Mouse (Mus musculus): ENCODE measurements around the gene Gm28035. TPM values are rescaled to one million over a fixed set of nuclear protein-coding genes. Genes with fewer than 3 reads are reported as not detected.

The Gm28035 gene
- polyA plus RNA-seq, 1 experiment from 2014 or later: 0.13 TPM

GRCm38 (mm10) chr2:30323111-30323510 lies 82.7 kb downstream of the Gm28035 start:
- Histone ChIP-seq H3K4me1 (ENCODE audit: control insufficient read depth, insufficient read depth, low read length) (no peaks in the 10 kb centered on the region), H3K9ac (replicated peaks; ENCODE audit: low read depth, low read length) (no peak overlapping the region), H3K4me2 (replicated peaks; ENCODE audit: low read depth, low read length) (no peak overlapping the region), H3K36me3 (ENCODE audit: control insufficient read depth, insufficient read depth, low read length) (peaks cover 80% of the 10 kb centered on the region), H3K27ac (ENCODE audit: low read length) (no peak overlapping the region), H3K9me3 (ENCODE audit: control insufficient read depth, low read depth, low read length) (no peaks in the 10 kb centered on the region), H3K4me3 (ENCODE audit: low read depth, low read length) (no peak overlapping the region), H3K27me3 (ENCODE audit: control insufficient read depth, insufficient read depth, low read length) (no peaks in the 10 kb centered on the region)
- 91% methylated on average over 7 of the region's 7 CpGs for WGBS
- ATAC-seq (ENCODE audit: insufficient number of reproducible peaks, insufficient read depth, low FRiP score, low read depth): no peak

- no peaks in the 10 kb centered on the region for H3K9me3 ChIP-seq (ENCODE audit: control insufficient read depth, low read depth, low read length)
- ATAC-seq (ENCODE audit: insufficient number of reproducible peaks, insufficient read depth, low FRiP score, low read depth): no peak
- WGBS: 93% methylated on average over 5 of the region's 5 CpGs
- H3K36me3 ChIP-seq (ENCODE audit: control insufficient read depth, insufficient read depth, low read length): peaks cover 79% of the 10 kb centered on the region
- H3K27me3 ChIP-seq (ENCODE audit: control insufficient read depth, insufficient read depth, low read length): no peaks in the 10 kb centered on the region
- H3K4me1 ChIP-seq (ENCODE audit: control insufficient read depth, insufficient read depth, low read length): no peaks in the 10 kb centered on the region
- H3K4me2 ChIP-seq (replicated peaks; ENCODE audit: low read depth, low read length): no peak overlapping the region
- H3K9ac ChIP-seq (replicated peaks; ENCODE audit: low read depth, low read length): no peak overlapping the region
- H3K27ac ChIP-seq (ENCODE audit: low read length): no peak overlapping the region
- no peak overlapping the region for H3K4me3 ChIP-seq (ENCODE audit: low read depth, low read length)
Observed at GRCm38 (mm10) chr2:30325296-30325695, 84.9 kb downstream of the Gm28035 start.

- no peak overlapping the region for H3K4me2 ChIP-seq (replicated peaks; ENCODE audit: low read depth, low read length)
- H3K27me3 ChIP-seq (ENCODE audit: control insufficient read depth, insufficient read depth, low read length): no peaks in the 10 kb centered on the region
- H3K9me3 ChIP-seq (ENCODE audit: control insufficient read depth, low read depth, low read length): no peaks in the 10 kb centered on the region
- no peak overlapping the region for H3K27ac ChIP-seq (ENCODE audit: low read length)
- WGBS: 91% methylated on average over 7 of the region's 7 CpGs
- H3K36me3 ChIP-seq (ENCODE audit: control insufficient read depth, insufficient read depth, low read length): peaks cover 72% of the 10 kb centered on the region
- no peak for ATAC-seq (ENCODE audit: insufficient number of reproducible peaks, insufficient read depth, low FRiP score, low read depth)
- H3K4me1 ChIP-seq (ENCODE audit: control insufficient read depth, insufficient read depth, low read length): no peaks in the 10 kb centered on the region
- H3K4me3 ChIP-seq (ENCODE audit: low read depth, low read length): no peak overlapping the region
- no peak overlapping the region for H3K9ac ChIP-seq (replicated peaks; ENCODE audit: low read depth, low read length)
Observed at GRCm38 (mm10) chr2:30327276-30327675, 86.9 kb downstream of the Gm28035 start.

GRCm38 (mm10) chr2:30328791-30329190 lies 88.4 kb downstream of the Gm28035 start:
- Histone ChIP-seq H3K36me3 (ENCODE audit: control insufficient read depth, insufficient read depth, low read length) (peaks cover 76% of the 10 kb centered on the region), H3K27ac (ENCODE audit: low read length) (no peak overlapping the region), H3K4me3 (ENCODE audit: low read depth, low read length) (no peak overlapping the region), H3K4me2 (replicated peaks; ENCODE audit: low read depth, low read length) (no peak overlapping the region), H3K4me1 (ENCODE audit: control insufficient read depth, insufficient read depth, low read length) (no peaks in the 10 kb centered on the region), H3K27me3 (ENCODE audit: control insufficient read depth, insufficient read depth, low read length) (no peaks in the 10 kb centered on the region), H3K9me3 (ENCODE audit: control insufficient read depth, low read depth, low read length) (no peaks in the 10 kb centered on the region), H3K9ac (replicated peaks; ENCODE audit: low read depth, low read length) (no peak overlapping the region)
- WGBS: 89% methylated on average over 3 of the region's 3 CpGs
- no peak for ATAC-seq (ENCODE audit: insufficient number of reproducible peaks, insufficient read depth, low FRiP score, low read depth)

Other genes with a start within 250 kb of the Gm28035 start
- gene Wdr34, start 191.7 kb upstream of the Gm28035 start, polyA plus RNA-seq (2014; fragmentation: Nextera tagmentation; extraction: Ambion mirVana): 29.6 and 32.7 TPM in 2 replicates
- 454 and 480 TPM in 2 replicates for gene Set, start 183.2 kb upstream of the Gm28035 start, polyA plus RNA-seq (2014; fragmentation: Nextera tagmentation; extraction: Ambion mirVana)
- gene Pkn3, start 162.9 kb upstream of the Gm28035 start, polyA plus RNA-seq (2014; fragmentation: Nextera tagmentation; extraction: Ambion mirVana): 6.3 and 6.9 TPM in 2 replicates
- gene Zdhhc12, start 146.9 kb upstream of the Gm28035 start, polyA plus RNA-seq (2014; fragmentation: Nextera tagmentation; extraction: Ambion mirVana): 44.1 and 45.2 TPM in 2 replicates
- gene Zer1, start 116.0 kb upstream of the Gm28035 start, polyA plus RNA-seq (2014; fragmentation: Nextera tagmentation; extraction: Ambion mirVana): 11.3 and 13.6 TPM in 2 replicates
- gene Tbc1d13, start 106.8 kb upstream of the Gm28035 start, polyA plus RNA-seq (2014; fragmentation: Nextera tagmentation; extraction: Ambion mirVana): 12.0 and 12.4 TPM in 2 replicates
- gene Endog, start 69.1 kb upstream of the Gm28035 start, polyA plus RNA-seq (2014; fragmentation: Nextera tagmentation; extraction: Ambion mirVana): 21.9 and 24.8 TPM in 2 replicates
- 63.6 and 64.6 TPM in 2 replicates for gene Spout1, start 62.1 kb upstream of the Gm28035 start, polyA plus RNA-seq (2014; fragmentation: Nextera tagmentation; extraction: Ambion mirVana)
- 13.9 and 15.7 TPM in 2 replicates for gene Kyat1, start 34.7 kb upstream of the Gm28035 start, polyA plus RNA-seq (2014; fragmentation: Nextera tagmentation; extraction: Ambion mirVana)
- 50.0 and 51.9 TPM in 2 replicates for gene Lrrc8a, start 2.9 kb upstream of the Gm28035 start, polyA plus RNA-seq (2014; fragmentation: Nextera tagmentation; extraction: Ambion mirVana)
- 16.2 and 17.6 TPM in 2 replicates for gene Phyhd1, start 25.6 kb downstream of the Gm28035 start, polyA plus RNA-seq (2014; fragmentation: Nextera tagmentation; extraction: Ambion mirVana)
- gene Gm28038, start 40.5 kb downstream of the Gm28035 start, polyA plus RNA-seq (2014; fragmentation: Nextera tagmentation; extraction: Ambion mirVana): not detected in 2 replicates
- 30.6 and 32.0 TPM in 2 replicates for gene Dolk, start 45.8 kb downstream of the Gm28035 start, polyA plus RNA-seq (2014; fragmentation: Nextera tagmentation; extraction: Ambion mirVana)
- 43.1 and 45.4 TPM in 2 replicates for gene Nup188, start 45.8 kb downstream of the Gm28035 start, polyA plus RNA-seq (2014; fragmentation: Nextera tagmentation; extraction: Ambion mirVana)
- 90.0 and 93.7 TPM in 2 replicates for gene Sh3glb2, start 118.8 kb downstream of the Gm28035 start, polyA plus RNA-seq (2014; fragmentation: Nextera tagmentation; extraction: Ambion mirVana)
- 21.2 and 21.7 TPM in 2 replicates for gene Miga2, start 123.7 kb downstream of the Gm28035 start, polyA plus RNA-seq (2014; fragmentation: Nextera tagmentation; extraction: Ambion mirVana)
- gene Dolpp1, start 151.7 kb downstream of the Gm28035 start, polyA plus RNA-seq (2014; fragmentation: Nextera tagmentation; extraction: Ambion mirVana): 35.8 and 37.8 TPM in 2 replicates
- 27.3 and 30.0 TPM in 2 replicates for gene Crat, start 175.2 kb downstream of the Gm28035 start, polyA plus RNA-seq (2014; fragmentation: Nextera tagmentation; extraction: Ambion mirVana)
- gene Ptpa, start 175.5 kb downstream of the Gm28035 start, polyA plus RNA-seq (2014; fragmentation: Nextera tagmentation; extraction: Ambion mirVana): 82.6 and 85.4 TPM in 2 replicates
- gene Ier5l, start 233.7 kb downstream of the Gm28035 start, polyA plus RNA-seq (2014; fragmentation: Nextera tagmentation; extraction: Ambion mirVana): 2.8 and 3.1 TPM in 2 replicates